Mouse (Mus musculus): Measurements from ENCODE around the gene Tshz2. TPM values are rescaled to one million over a fixed set of nuclear protein-coding genes. Genes with fewer than 3 reads are reported as not detected.
A peak's percentile ranks its signal among the peaks of the same experiment; 100 is the strongest.

Gene Tshz2
- polyA plus RNA-seq, 1 experiment = 6.2 TPM

GRCm38 (mm10) chr2:169722341-169722740, 89.5 kb downstream of the Tshz2 start:
- DNase-seq = no peak
- TF ChIP-seq CTCF (IDR thresholded peaks at IDR 0.05; ENCODE audit: insufficient read depth, low read length) = no peak
- TF ChIP-seq POLR2A (IDR thresholded peaks at IDR 0.05; ENCODE audit: borderline replicate concordance, extremely low read depth, low read depth, low read length) = no peak
- no peaks in the 10 kb centered on the region for H3K4me1 ChIP-seq (ENCODE audit: control insufficient read depth, insufficient read depth, low read length)
- no peak overlapping the region for H3K4me3 ChIP-seq (replicated peaks; ENCODE audit: extremely low read depth, low read depth, low read length)
- 42% methylated on average over 6 of the region's 6 CpGs for WGBS

GRCm38 (mm10) chr2:169723645-169724462, 91.0 kb downstream of the Tshz2 start:
- H3K4me3 ChIP-seq (replicated peaks; ENCODE audit: extremely low read depth, low read depth, low read length) = peak overlapping the region; percentile 36
- 17% methylated on average over 24 of the region's 24 CpGs for WGBS
- H3K4me1 ChIP-seq (ENCODE audit: control insufficient read depth, insufficient read depth, low read length) = no peaks in the 10 kb centered on the region
- TF ChIP-seq CTCF (IDR thresholded peaks at IDR 0.05; ENCODE audit: insufficient read depth, low read length) (no peak), POLR2A (IDR thresholded peaks at IDR 0.05; ENCODE audit: borderline replicate concordance, extremely low read depth, low read depth, low read length) (no peak)
- peak; percentile 20 for DNase-seq

GRCm38 (mm10) chr2:169728651-169729280, 96.0 kb downstream of the Tshz2 start:
- no peaks in the 10 kb centered on the region for H3K4me1 ChIP-seq (ENCODE audit: control insufficient read depth, insufficient read depth, low read length)
- no peak for TF ChIP-seq POLR2A (IDR thresholded peaks at IDR 0.05; ENCODE audit: borderline replicate concordance, extremely low read depth, low read depth, low read length)
- TF ChIP-seq CTCF (IDR thresholded peaks at IDR 0.05; ENCODE audit: insufficient read depth, low read length) = no peak
- peak; percentile 31 for DNase-seq
- H3K4me3 ChIP-seq (replicated peaks; ENCODE audit: extremely low read depth, low read depth, low read length) = no peak overlapping the region
- WGBS = 61% methylated on average over 16 of the region's 16 CpGs

- H3K4me1 ChIP-seq (ENCODE audit: control insufficient read depth, insufficient read depth, low read length) = no peaks in the 10 kb centered on the region; the same call in 1 of the 2 replicates
- H3K4me3 ChIP-seq (replicated peaks; ENCODE audit: extremely low read depth, low read depth, low read length) = no peak overlapping the region
- no peak for DNase-seq
- TF ChIP-seq CTCF (IDR thresholded peaks at IDR 0.05; ENCODE audit: insufficient read depth, low read length) (no peak), POLR2A (IDR thresholded peaks at IDR 0.05; ENCODE audit: borderline replicate concordance, extremely low read depth, low read depth, low read length) (no peak)
- WGBS = 52% methylated on average over 7 of the region's 7 CpGs
These were observed 97.8 kb downstream of the Tshz2 start for GRCm38 (mm10) chr2:169730551-169730996.

GRCm38 (mm10) chr2:169734053-169734452, 101.2 kb downstream of the Tshz2 start:
- no peak for DNase-seq
- WGBS = 55% methylated on average over 7 of the region's 7 CpGs
- no peak overlapping the region for H3K4me3 ChIP-seq (replicated peaks; ENCODE audit: extremely low read depth, low read depth, low read length)
- no peaks in the 10 kb centered on the region; the same call in 1 of the 2 replicates for H3K4me1 ChIP-seq (ENCODE audit: control insufficient read depth, insufficient read depth, low read length)
- TF ChIP-seq POLR2A (IDR thresholded peaks at IDR 0.05; ENCODE audit: borderline replicate concordance, extremely low read depth, low read depth, low read length) = no peak
- no peak for TF ChIP-seq CTCF (IDR thresholded peaks at IDR 0.05; ENCODE audit: insufficient read depth, low read length)

- DNase-seq = no peak
- H3K4me3 ChIP-seq (replicated peaks; ENCODE audit: extremely low read depth, low read depth, low read length) = no peak overlapping the region
- no peaks in the 10 kb centered on the region; the same call in 1 of the 2 replicates for H3K4me1 ChIP-seq (ENCODE audit: control insufficient read depth, insufficient read depth, low read length)
- WGBS = 87% methylated on average over 26 of the region's 26 CpGs
- TF ChIP-seq CTCF (IDR thresholded peaks at IDR 0.05; ENCODE audit: insufficient read depth, low read length) (no peak), POLR2A (IDR thresholded peaks at IDR 0.05; ENCODE audit: borderline replicate concordance, extremely low read depth, low read depth, low read length) (no peak)
These were observed 102.9 kb downstream of the Tshz2 start for GRCm38 (mm10) chr2:169735475-169736406.

GRCm38 (mm10) chr2:169740996-169741395, 108.2 kb downstream of the Tshz2 start:
- H3K4me3 ChIP-seq (replicated peaks; ENCODE audit: extremely low read depth, low read depth, low read length) = no peak overlapping the region
- DNase-seq = no peak
- 90% methylated on average over 10 of the region's 10 CpGs for WGBS
- TF ChIP-seq POLR2A (IDR thresholded peaks at IDR 0.05; ENCODE audit: borderline replicate concordance, extremely low read depth, low read depth, low read length) (no peak), CTCF (IDR thresholded peaks at IDR 0.05; ENCODE audit: insufficient read depth, low read length) (no peak)
- H3K4me1 ChIP-seq (ENCODE audit: control insufficient read depth, insufficient read depth, low read length) = no peaks in the 10 kb centered on the region

GRCm38 (mm10) chr2:169742791-169743190, 110.0 kb downstream of the Tshz2 start:
- Histone ChIP-seq H3K4me3 (replicated peaks; ENCODE audit: extremely low read depth, low read depth, low read length) (no peak overlapping the region), H3K4me1 (ENCODE audit: control insufficient read depth, insufficient read depth, low read length) (no peaks in the 10 kb centered on the region)
- TF ChIP-seq POLR2A (IDR thresholded peaks at IDR 0.05; ENCODE audit: borderline replicate concordance, extremely low read depth, low read depth, low read length) (no peak), CTCF (IDR thresholded peaks at IDR 0.05; ENCODE audit: insufficient read depth, low read length) (no peak)
- WGBS = 39% methylated on average over 2 of the region's 2 CpGs
- no peak for DNase-seq

- H3K4me1 ChIP-seq (ENCODE audit: control insufficient read depth, insufficient read depth, low read length) = no peaks in the 10 kb centered on the region
- no peak overlapping the region for H3K4me3 ChIP-seq (replicated peaks; ENCODE audit: extremely low read depth, low read depth, low read length)
- TF ChIP-seq CTCF (IDR thresholded peaks at IDR 0.05; ENCODE audit: insufficient read depth, low read length) = no peak
- DNase-seq = no peak
- 70% methylated on average over 6 of the region's 6 CpGs for WGBS
These were observed 110.5 kb downstream of the Tshz2 start for GRCm38 (mm10) chr2:169743294-169743693.

Data from lung, adult 2 months (tissue).